Mouse (Mus musculus) thymus, adult 2 months (tissue): ENCODE measurements around the gene Sp3. TPM values are rescaled to one million over a fixed set of nuclear protein-coding genes. Genes with fewer than 3 reads are reported as not detected.
"Not testable (repeated sequence)": the region's sequence is repeated elsewhere in the genome, so short reads cannot be mapped to it uniquely, and the experiment has no call there.

ENCODE experiments used
- DNase-seq: peaks from one replicate; pipeline ENCODE4 v3.0.0; 2021
- H3K27ac ChIP-seq: fragments of 200-500 bp; 2 replicates; pipeline ENCODE4 v1.5.1; 2012; ENCODE audit warnings: low read length, control low read depth; ENCODE audit not compliant: control insufficient read depth, insufficient read depth
- H3K27me3 ChIP-seq: fragments of 200-500 bp; 2 replicates; pipeline ENCODE4 v1.6.1; 2012; ENCODE audit warnings: mild to moderate bottlenecking, low read length, moderate library complexity, mixed read lengths; ENCODE audit not compliant: control insufficient read depth, insufficient read depth
- H3K36me3 ChIP-seq: fragments of 200-500 bp; 2 replicates; pipeline ENCODE4 v1.6.1; 2012; ENCODE audit warnings: mild to moderate bottlenecking, low read length, moderate library complexity; ENCODE audit not compliant: control insufficient read depth, insufficient read depth
- H3K4me1 ChIP-seq: fragments of 200-500 bp; replicated peaks from 2 replicates; pipeline ENCODE4 v1.6.1; 2012; ENCODE audit warnings: low read length; ENCODE audit not compliant: control insufficient read depth, insufficient read depth
- H3K4me3 ChIP-seq: fragments of 200-500 bp; 2 replicates; pipeline ENCODE4 v1.5.1; 2012; ENCODE audit warnings: mild to moderate bottlenecking, low read length, control low read depth, moderate library complexity; ENCODE audit not compliant: control insufficient read depth, insufficient read depth
- CTCF ChIP-seq: fragments of 200-500 bp; IDR thresholded peaks from 2 replicates; pipeline ENCODE4 v1.5.1; 2012; ENCODE audit warnings: mild to moderate bottlenecking, control low read depth, low read length, moderate library complexity, borderline replicate concordance; ENCODE audit not compliant: control insufficient read depth, poor library complexity, insufficient read depth; ENCODE audit errors: extremely low read depth
- POLR2A ChIP-seq: fragments of 200-500 bp; IDR thresholded peaks from 2 replicates; pipeline ENCODE4 v1.6.1; 2012; ENCODE audit warnings: mild to moderate bottlenecking, low read length, control low read depth, moderate library complexity; ENCODE audit not compliant: control insufficient read depth, poor library complexity, insufficient read depth; ENCODE audit errors: extremely low read depth
- WGBS: fragments of 180-500 bp; shearing (Covaris S2); methylation state at CpG from one replicate; pipeline ENCODE4 v1.1.7; 2018; 5-methylcytosine and 5-hydroxymethylcytosine counted together
- polyA plus RNA-seq: library from polyadenylated mRNA; depleted of rRNA; stranded (reverse); fragments of >200 nt; gene quantifications from 2 replicates; pipeline ENCODE4 v1.2.3, GENCODE M21; 2012

The Sp3 gene
- polyA plus RNA-seq, 1 experiment = 39.4 TPM

- no peak overlapping the region for H3K27ac ChIP-seq
- no peak overlapping the region for H3K4me3 ChIP-seq
- TF ChIP-seq POLR2A = no peak
- TF ChIP-seq CTCF = no peak
- WGBS = 76% methylated on average over 9 of the region's 9 CpGs
- H3K36me3 ChIP-seq = no peaks in the 10 kb centered on the region
- H3K4me1 ChIP-seq = no peaks in the 10 kb centered on the region
- DNase-seq = no peak
- H3K27me3 ChIP-seq = no peaks in the 10 kb centered on the region
Measured at GRCm38 (mm10) chr2:73019371-73020146, 39.3 kb upstream of the Sp3 start.

- not testable (repeated sequence) for H3K4me1 ChIP-seq, H3K36me3 ChIP-seq, DNase-seq, H3K4me3 ChIP-seq, H3K27ac ChIP-seq, H3K27me3 ChIP-seq
- 57% methylated on average over 9 of the region's 9 CpGs for WGBS
Measured at GRCm38 (mm10) chr2:73014063-73014462, 33.8 kb upstream of the Sp3 start.

GRCm38 (mm10) chr2:73012636-73013035 is 32.4 kb upstream of the Sp3 start:
- Histone ChIP-seq H3K4me1 (no peaks in the 10 kb centered on the region), H3K27ac (no peak overlapping the region), H3K36me3 (no peaks in the 10 kb centered on the region), H3K27me3 (no peaks in the 10 kb centered on the region), H3K4me3 (no peak overlapping the region)
- TF ChIP-seq POLR2A (no peak), CTCF (no peak)
- DNase-seq = no peak
- 75% methylated on average over 19 of the region's 20 CpGs for WGBS

GRCm38 (mm10) chr2:73007472-73007871 is 27.2 kb upstream of the Sp3 start:
- Histone ChIP-seq H3K36me3 (no peaks in the 10 kb centered on the region), H3K4me1 (peaks cover 20% of the 10 kb centered on the region), H3K4me3 (no peak overlapping the region), H3K27me3 (no peaks in the 10 kb centered on the region), H3K27ac (no peak overlapping the region)
- TF ChIP-seq CTCF (no peak), POLR2A (no peak)
- no peak for DNase-seq
- WGBS = 61% methylated on average over 9 of the region's 9 CpGs

GRCm38 (mm10) chr2:73005611-73006515 is 25.6 kb upstream of the Sp3 start:
- TF ChIP-seq POLR2A (no peak), CTCF (no peak)
- Histone ChIP-seq H3K4me3 (no peak overlapping the region), H3K36me3 (no peaks in the 10 kb centered on the region), H3K27me3 (no peaks in the 10 kb centered on the region), H3K4me1 (peaks cover 32% of the 10 kb centered on the region), H3K27ac (peak overlapping the region; percentile 11; the same call in 1 of the 2 replicates)
- DNase-seq = no peak
- 47% methylated on average over 3 of the region's 3 CpGs for WGBS

- Histone ChIP-seq H3K27me3 (no peaks in the 10 kb centered on the region), H3K27ac (peak overlapping the region; percentile 96), H3K4me1 (peaks cover 35% of the 10 kb centered on the region), H3K4me3 (peak overlapping the region; percentile 6), H3K36me3 (no peaks in the 10 kb centered on the region)
- peak; percentile 51 for DNase-seq
- 6% methylated on average over 23 of the region's 24 CpGs for WGBS
- no peak for TF ChIP-seq CTCF
- TF ChIP-seq POLR2A = no peak
Measured at GRCm38 (mm10) chr2:73003751-73004717, 23.8 kb upstream of the Sp3 start.
